Mouse (Mus musculus): Measurements from ENCODE around the gene Ablim1.

The Ablim1 gene

GRCm38 (mm10) chr19:57106031-57106430, 208.7 kb downstream of the Ablim1 start:
- no peak for TF ChIP-seq GATA4 (IDR thresholded peaks at IDR 0.05; ENCODE audit: insufficient replicate concordance, low read length)

- TF ChIP-seq GATA4 (IDR thresholded peaks at IDR 0.05; ENCODE audit: insufficient replicate concordance, low read length), result no peak
Observed at GRCm38 (mm10) chr19:57105156-57105555, 209.6 kb downstream of the Ablim1 start.

GRCm38 (mm10) chr19:57104171-57104748, 210.5 kb downstream of the Ablim1 start:
- TF ChIP-seq GATA4 (IDR thresholded peaks at IDR 0.05; ENCODE audit: insufficient replicate concordance, low read length), result no peak

GRCm38 (mm10) chr19:57103360-57103958, 211.3 kb downstream of the Ablim1 start:
- TF ChIP-seq GATA4 (IDR thresholded peaks at IDR 0.05; ENCODE audit: insufficient replicate concordance, low read length), result no peak

GRCm38 (mm10) chr19:57101986-57102385, 212.7 kb downstream of the Ablim1 start:
- TF ChIP-seq GATA4 (IDR thresholded peaks at IDR 0.05; ENCODE audit: insufficient replicate concordance, low read length), result no peak

- TF ChIP-seq GATA4 (IDR thresholded peaks at IDR 0.05; ENCODE audit: insufficient replicate concordance, low read length), result no peak
Observed at GRCm38 (mm10) chr19:57100753-57101446, 213.8 kb downstream of the Ablim1 start.

- no peak for TF ChIP-seq GATA4 (IDR thresholded peaks at IDR 0.05; ENCODE audit: insufficient replicate concordance, low read length)
Observed at GRCm38 (mm10) chr19:57099986-57100385, 214.7 kb downstream of the Ablim1 start.

- no peak for TF ChIP-seq GATA4 (IDR thresholded peaks at IDR 0.05; ENCODE audit: insufficient replicate concordance, low read length)
Observed at GRCm38 (mm10) chr19:57099094-57099357, 215.7 kb downstream of the Ablim1 start.

GRCm38 (mm10) chr19:57098241-57099093, 216.3 kb downstream of the Ablim1 start:
- TF ChIP-seq GATA4 (IDR thresholded peaks at IDR 0.05; ENCODE audit: insufficient replicate concordance, low read length), result no peak

GRCm38 (mm10) chr19:57095340-57095739, 219.4 kb downstream of the Ablim1 start:
- TF ChIP-seq GATA4 (IDR thresholded peaks at IDR 0.05; ENCODE audit: insufficient replicate concordance, low read length), result no peak

- no peak for TF ChIP-seq GATA4 (IDR thresholded peaks at IDR 0.05; ENCODE audit: insufficient replicate concordance, low read length)
Observed at GRCm38 (mm10) chr19:57093698-57094004, 221.1 kb downstream of the Ablim1 start.

- TF ChIP-seq GATA4 (IDR thresholded peaks at IDR 0.05; ENCODE audit: insufficient replicate concordance, low read length), result no peak
Observed at GRCm38 (mm10) chr19:57092958-57093697, 221.6 kb downstream of the Ablim1 start.

GRCm38 (mm10) chr19:57091278-57091677, 223.4 kb downstream of the Ablim1 start:
- no peak for TF ChIP-seq GATA4 (IDR thresholded peaks at IDR 0.05; ENCODE audit: insufficient replicate concordance, low read length)

- no peak for TF ChIP-seq GATA4 (IDR thresholded peaks at IDR 0.05; ENCODE audit: insufficient replicate concordance, low read length)
Observed at GRCm38 (mm10) chr19:57088804-57089369, 225.8 kb downstream of the Ablim1 start.
